Mouse (Mus musculus) brain, embryonic 14.5 days (tissue): Measurements from ENCODE around the gene Dennd5b.

ENCODE experiments used
- CTCF ChIP-seq: fragments of 200-500 bp; IDR thresholded peaks from 2 replicates; pipeline ENCODE4 v1.5.1; 2012; ENCODE audit warnings: inconsistent platforms, mild to moderate bottlenecking, moderate library complexity, borderline replicate concordance; ENCODE audit not compliant: insufficient read depth, insufficient read length; ENCODE audit errors: extremely low read depth
- POLR2A ChIP-seq: fragments of 200-500 bp; IDR thresholded peaks from 2 replicates; pipeline ENCODE4 v1.6.1; 2012; ENCODE audit warnings: mild to moderate bottlenecking, inconsistent platforms, borderline replicate concordance; ENCODE audit not compliant: poor library complexity, insufficient read depth, insufficient read length, severe bottlenecking; ENCODE audit errors: extremely low read depth

- TF ChIP-seq POLR2A = no peak
- TF ChIP-seq CTCF = no peak
Measured at GRCm38 (mm10) chr6:148941880-148942279, 159.6 kb downstream of the Dennd5b start.
